Comparison of ENCODE assay signal across 28 mouse cellular contexts in genomic region chr1:36630053-36630739, GRCm38 (mm10). TPM values are rescaled to one million over a fixed set of nuclear protein-coding genes. Genes with fewer than 3 reads are reported as not detected.
DNase-seq lines count a peak whose midpoint lies in the region; ATAC-seq lines count a peak whose summit lies in the region.
"Had no signal": no experiment of that assay in that cellular context is flagged by ENCODE, and none has a peak within 500 bp of the region (broad histone marks: within the 10 kb centered on the region; RNA-seq: fewer than 3 reads in every experiment).

No protein-coding gene starts in this region.

- peaks cover 30% of the 10 kb centered on the region for H3K4me1 ChIP-seq in midbrain, embryonic 10.5 days
- H3K4me1 ChIP-seq in midbrain, embryonic 11.5 days (ENCODE audit: control insufficient read depth, insufficient read depth, low read length), result no peaks in the 10 kb centered on the region
- H3K4me1 ChIP-seq in embryonic facial prominence, embryonic 10.5 days, result peaks cover 55% of the 10 kb centered on the region
- H3K4me1 ChIP-seq: liver, embryonic 15.5 days; midbrain, embryonic 13.5 days had no signal

- H3K9ac ChIP-seq in midbrain, embryonic 11.5 days (ENCODE audit: low read length), result no peak overlapping the region
- H3K9ac ChIP-seq: embryonic facial prominence, embryonic 15.5 days; forebrain, embryonic 13.5 days; heart, embryonic 12.5 days; hindbrain, embryonic 14.5 days; limb, embryonic 12.5 days; liver, embryonic 15.5 days; lung, embryonic 15.5 days; midbrain, embryonic 13.5 days; neural tube, embryonic 13.5 days had no signal

- no peaks in the 10 kb centered on the region for H3K27me3 ChIP-seq in midbrain, embryonic 10.5 days (ENCODE audit: low read depth, poor library complexity, severe bottlenecking)
- no peaks in the 10 kb centered on the region for H3K27me3 ChIP-seq in midbrain, embryonic 11.5 days (ENCODE audit: control insufficient read depth, insufficient read depth, low read length)
- no peaks in the 10 kb centered on the region for H3K27me3 ChIP-seq in embryonic facial prominence, embryonic 10.5 days (replicated peaks; ENCODE audit: low read depth, poor library complexity, severe bottlenecking)
- H3K27me3 ChIP-seq: embryonic facial prominence, embryonic 15.5 days; forebrain, embryonic 13.5 days; heart, embryonic 12.5 days; limb, embryonic 12.5 days; lung, embryonic 15.5 days; midbrain, embryonic 13.5 days; neural tube, embryonic 13.5 days had no signal

- H3K4me2 ChIP-seq in midbrain, embryonic 11.5 days, result no peak overlapping the region
- H3K4me2 ChIP-seq: embryonic facial prominence, embryonic 15.5 days; forebrain, embryonic 13.5 days; heart, embryonic 12.5 days; hindbrain, embryonic 14.5 days; limb, embryonic 12.5 days; liver, embryonic 15.5 days; lung, embryonic 15.5 days; midbrain, embryonic 13.5 days; neural tube, embryonic 13.5 days had no signal

- H3K9me3 ChIP-seq in midbrain, embryonic 10.5 days (replicated peaks), result no peaks in the 10 kb centered on the region
- no peaks in the 10 kb centered on the region for H3K9me3 ChIP-seq in midbrain, embryonic 11.5 days (ENCODE audit: control insufficient read depth, low read length)
- 0 out of 2 replicates have a peak, but pooled peaks cover 5% of the 10 kb centered on the region for H3K9me3 ChIP-seq in embryonic facial prominence, embryonic 10.5 days
- H3K9me3 ChIP-seq: embryonic facial prominence, embryonic 15.5 days; forebrain, embryonic 13.5 days; liver, embryonic 15.5 days; lung, embryonic 15.5 days; midbrain, embryonic 13.5 days; neural tube, embryonic 13.5 days had no signal

- WGBS in midbrain, embryonic 10.5 days, result 76% methylated on average over 3 of the region's 3 CpGs
- 75% methylated on average over 3 of the region's 3 CpGs for WGBS in midbrain, embryonic 11.5 days
- 65% methylated on average over 3 of the region's 3 CpGs for WGBS in embryonic facial prominence, embryonic 10.5 days

- H3K4me3 ChIP-seq in midbrain, embryonic 10.5 days, result no peak overlapping the region
- H3K4me3 ChIP-seq in midbrain, embryonic 11.5 days (ENCODE audit: low read depth, low read length), result no peak overlapping the region
- no peak overlapping the region for H3K4me3 ChIP-seq in embryonic facial prominence, embryonic 10.5 days
- H3K4me3 ChIP-seq: embryonic facial prominence, embryonic 15.5 days; forebrain, embryonic 13.5 days; heart, embryonic 12.5 days; layer of hippocampus, adult 2 months; left cerebral cortex, adult 2 months; limb, embryonic 12.5 days; liver, embryonic 15.5 days; lung, embryonic 15.5 days; midbrain, embryonic 13.5 days; neural tube, embryonic 13.5 days had no signal

- H3K27ac ChIP-seq in midbrain, embryonic 10.5 days (replicated peaks), result 0 out of 2 replicates have a peak overlapping the region, but pooled peaks have one; percentile 23
- no peak overlapping the region for H3K27ac ChIP-seq in midbrain, embryonic 11.5 days (ENCODE audit: low read depth, low read length)
- 0 out of 2 replicates have a peak overlapping the region, but pooled peaks have one; percentile 26 for H3K27ac ChIP-seq in embryonic facial prominence, embryonic 10.5 days (replicated peaks)
- H3K27ac ChIP-seq: embryonic facial prominence, embryonic 15.5 days; forebrain, embryonic 13.5 days; hindbrain, embryonic 14.5 days; layer of hippocampus, adult 2 months; left cerebral cortex, adult 2 months; limb, embryonic 12.5 days; liver, embryonic 15.5 days; lung, embryonic 15.5 days; macrophage; midbrain, embryonic 13.5 days; neural tube, embryonic 13.5 days had no signal

- no peaks in the 10 kb centered on the region for H3K36me3 ChIP-seq in midbrain, embryonic 10.5 days
- no peaks in the 10 kb centered on the region for H3K36me3 ChIP-seq in midbrain, embryonic 11.5 days (ENCODE audit: control insufficient read depth, insufficient read depth, low read length)
- no peaks in the 10 kb centered on the region for H3K36me3 ChIP-seq in embryonic facial prominence, embryonic 10.5 days (replicated peaks)
- H3K36me3 ChIP-seq: embryonic facial prominence, embryonic 15.5 days; heart, embryonic 12.5 days; limb, embryonic 12.5 days; liver, embryonic 15.5 days; lung, embryonic 15.5 days; midbrain, embryonic 13.5 days; neural tube, embryonic 13.5 days had no signal

- DNase-seq in heart, adult 11 months, result peak; percentile 84
- no peak for DNase-seq in heart, adult 8-10 months (ENCODE audit: low spot score)
- no peak for DNase-seq in midbrain, embryonic 10.5 days (ENCODE audit: low spot score)
- DNase-seq in midbrain, embryonic 11.5 days (ENCODE audit: low spot score, missing footprints), result no peak
- no peak for DNase-seq in embryonic facial prominence, embryonic 10.5 days (ENCODE audit: low spot score)
- no peak for DNase-seq in embryo, embryonic 10 days (ENCODE audit: low spot score)
- DNase-seq: adrenal gland, postnatal 36 days; cerebellum, adult 2 months; gastrocnemius, postnatal 10 days; heart, postnatal 4 days; kidney, adult 18-20 months; kidney, postnatal 36 days; right cerebral cortex, postnatal 4 days had no signal

- ATAC-seq in midbrain, embryonic 11.5 days (ENCODE audit: low FRiP score), result no peak
- no peak for ATAC-seq in erythroblast, adult 5-6 weeks (replicated peaks; ENCODE audit: low FRiP score, poor library complexity, severe bottlenecking)
- ATAC-seq: forebrain, embryonic 13.5 days; inflammation-experienced regulatory T-cells, adult 6 months; midbrain, embryonic 13.5 days had no signal

RNA-seq across cellular contexts. Expression of gene Fam178b, which starts 52.8 kb away (rescaled TPM):
- total RNA-seq in heart, adult 8-10 months (2022), result under 1 TPM in 2 of 4 experiments, not detected in 2; 0.44 to 0.62 TPM
- polyA plus RNA-seq in midbrain, embryonic 10.5 days (2016; fragmentation: Nextera tagmentation; extraction: Ambion mirVana), result 0.33 and 0.50 TPM in 2 replicates
- 0.16 TPM in 1 of 2 replicates, not detected in the other for polyA plus RNA-seq in midbrain, embryonic 11.5 days (2014; fragmentation: Nextera tagmentation; extraction: Ambion mirVana)
- 0.57 and 0.65 TPM in 2 replicates for polyA plus RNA-seq in embryonic facial prominence, embryonic 10.5 days (2016; fragmentation: Nextera tagmentation; extraction: Ambion mirVana)
- total RNA-seq in erythroblast, adult 5-6 weeks (2015; ENCODE audit: low replicate concordance), result not detected in 2 replicates
- total RNA-seq in erythroblast, adult 5-6 weeks (2017; ENCODE audit: low replicate concordance), result not detected in 2 replicates
- total RNA-seq: layer of hippocampus, adult 2 months; left cerebral cortex, postnatal 25 days had no signal
- polyA plus RNA-seq: hindbrain, embryonic 14.5 days; macrophage; midbrain, embryonic 13.5 days had no signal
